Mouse (Mus musculus) small intestine, adult 2 months (tissue): Measurements from ENCODE around the gene C2cd4d.

Experiments
- CTCF ChIP-seq: fragments of 200-500 bp; IDR thresholded peaks from 2 replicates; pipeline ENCODE4 v1.5.1; 2012; ENCODE audit warnings: low read depth, mild to moderate bottlenecking, control low read depth, inconsistent platforms, low read length, moderate library complexity, mixed read lengths; ENCODE audit not compliant: insufficient replicate concordance, insufficient read length; ENCODE audit errors: extremely low read depth
- POLR2A ChIP-seq: fragments of 200-500 bp; IDR thresholded peaks from 2 replicates; pipeline ENCODE4 v1.6.1; 2012; ENCODE audit warnings: low read depth, mild to moderate bottlenecking, control low read depth, inconsistent platforms, low read length, moderate library complexity

- TF ChIP-seq CTCF (no peak), POLR2A (no peak)
Observed at GRCm38 (mm10) chr3:94371637-94372036, 9.4 kb downstream of the C2cd4d start.
